Mouse (Mus musculus): ENCODE measurements around the gene Gm20517. TPM values are rescaled to one million over a fixed set of nuclear protein-coding genes. Genes with fewer than 3 reads are reported as not detected.

Gm20517 gene
- total RNA-seq (2014; rRNA removed), result 1.2 and 1.9 TPM in 2 replicates
- polyA plus RNA-seq (2012; rRNA removed), result 0.14 and 0.31 TPM in 2 replicates

DNA sequence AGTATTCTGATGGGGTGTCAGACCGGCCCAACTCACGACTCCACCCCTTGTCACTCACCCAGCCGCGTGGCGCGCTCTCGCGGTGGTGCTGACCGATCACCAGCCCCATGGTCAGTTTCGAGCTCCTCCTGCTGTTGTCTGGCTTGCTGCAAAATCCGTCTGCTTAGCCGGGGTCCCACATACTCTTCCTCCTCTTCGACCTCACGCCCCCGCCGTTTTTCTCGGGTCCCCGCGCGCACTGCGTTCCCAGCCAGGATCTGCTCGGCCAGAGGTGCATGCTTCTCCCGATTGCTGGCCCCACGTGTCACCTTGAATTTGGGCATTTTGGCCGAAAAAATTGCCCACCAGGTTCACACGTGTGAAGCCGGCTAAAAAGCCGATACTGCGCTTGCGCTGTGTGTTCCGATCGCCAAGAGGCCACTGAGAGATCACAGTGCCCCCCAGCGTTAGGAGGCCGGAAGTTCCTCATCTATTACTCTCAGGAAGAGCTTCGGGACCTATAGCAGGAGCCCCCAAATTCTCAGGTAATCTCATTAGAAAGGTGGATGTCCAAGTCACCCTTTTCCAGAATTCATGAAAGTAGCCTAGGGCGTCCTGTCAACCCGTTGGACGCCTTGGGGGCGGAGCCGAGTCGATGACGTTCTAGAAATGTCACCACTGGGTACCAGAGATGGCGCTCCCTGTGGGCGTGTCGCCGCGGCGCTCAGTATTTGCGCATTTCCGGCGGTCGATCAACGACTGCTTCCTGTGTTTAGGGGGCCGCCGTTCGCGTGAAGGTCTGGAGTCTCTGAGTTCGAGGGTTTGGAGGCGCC lies at the start of gene Gm20517, which contains the start of the genes Bysl and Med20:
Gm20517 (plus strand) TSS at position 741 of the 812 bp plus-strand sequence.
Bysl (minus strand) TSS at position 644 of the 812 bp plus-strand sequence.
Med20 (plus strand) TSS at position 734 of the 812 bp plus-strand sequence.
- under 1% methylated on average over 59 of the region's 59 CpGs for WGBS
- H3K4me3 ChIP-seq (ENCODE audit: insufficient read depth, low read depth, low read length), result peak within 1 kb of the TSS; percentile 66
- peak within 1 kb of the TSS; percentile 85 for H3K9ac ChIP-seq (ENCODE audit: low read depth, low read length)
- peak; percentile 85 for DNase-seq (ENCODE audit: extremely low read depth, low read depth, low spot score)
- peaks cover 11% of the 10 kb centered on the region for H3K4me1 ChIP-seq (ENCODE audit: control insufficient read depth, insufficient read depth, low read length)
- H3K27me3 ChIP-seq (ENCODE audit: control insufficient read depth, insufficient read depth, low read length), result no peaks in the 10 kb centered on the region
- peak; percentile 87 for TF ChIP-seq CTCF (IDR thresholded peaks at IDR 0.05; ENCODE audit: low read depth, low read length)
- peak; percentile 66; the same call in 1 of the 2 replicates for TF ChIP-seq POLR2A (IDR thresholded peaks at IDR 0.05; ENCODE audit: extremely low read depth, insufficient read depth, low read length)
- peaks cover 40% of the 10 kb centered on the region for H3K79me2 ChIP-seq (ENCODE audit: control insufficient read depth, insufficient read depth, low read length)
- peak within 1 kb of the TSS; percentile 83 for H3K27ac ChIP-seq (replicated peaks; ENCODE audit: insufficient read depth, low read depth, low read length)
- H3K36me3 ChIP-seq (ENCODE audit: control insufficient read depth, insufficient read depth, low read length), result peaks cover 6% of the 10 kb centered on the region

DNA sequence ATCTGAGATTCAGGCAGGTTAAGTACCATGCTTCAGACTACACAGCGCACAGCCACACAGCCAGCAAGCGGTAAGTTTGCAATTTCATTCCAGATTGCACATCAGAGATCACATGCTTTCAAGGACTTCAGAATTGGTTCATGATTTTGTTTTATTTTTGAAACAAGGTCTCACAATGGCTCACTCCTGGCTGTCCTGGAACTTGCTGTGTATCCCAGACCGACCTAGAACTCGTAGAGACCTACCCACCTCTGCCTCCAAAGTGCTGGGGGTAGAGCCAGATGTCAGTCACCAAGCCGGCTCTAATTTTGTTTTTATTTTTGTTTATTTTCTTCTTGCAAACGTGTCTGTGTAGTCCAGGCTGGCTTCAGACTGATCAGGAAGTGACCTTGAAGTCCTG lies 48.5 kb upstream of the Gm20517 start:
- H3K9ac ChIP-seq (ENCODE audit: low read depth, low read length), result no peak overlapping the region
- no peak for DNase-seq (ENCODE audit: extremely low read depth, low read depth, low spot score)
- H3K4me1 ChIP-seq (ENCODE audit: control insufficient read depth, insufficient read depth, low read length), result no peaks in the 10 kb centered on the region

DNA sequence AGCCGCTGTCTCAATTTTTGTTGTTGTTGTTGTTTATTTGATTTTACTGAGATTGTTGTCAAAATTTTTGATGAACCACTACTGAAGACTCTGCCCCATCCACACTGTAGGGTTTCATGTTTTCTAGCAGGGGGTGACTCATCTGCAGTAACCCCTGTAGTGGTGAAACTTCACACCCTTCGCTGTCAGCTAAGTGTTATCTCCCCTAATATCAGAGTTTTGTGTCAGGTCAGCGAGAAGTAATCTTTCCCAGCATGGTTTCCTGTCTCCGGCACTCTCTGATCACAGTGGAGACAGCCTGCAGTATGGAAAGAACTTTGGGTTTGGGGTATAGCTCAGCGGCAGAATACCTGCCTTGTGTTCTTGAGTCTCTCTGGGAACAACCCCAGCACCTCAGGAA lies 46.8 kb upstream of the Gm20517 start:
- Histone ChIP-seq H3K27me3 (ENCODE audit: control insufficient read depth, insufficient read depth, low read length) (no peaks in the 10 kb centered on the region), H3K9ac (ENCODE audit: low read depth, low read length) (no peak overlapping the region), H3K27ac (replicated peaks; ENCODE audit: insufficient read depth, low read depth, low read length) (no peak overlapping the region), H3K79me2 (ENCODE audit: control insufficient read depth, insufficient read depth, low read length) (no peaks in the 10 kb centered on the region), H3K4me1 (ENCODE audit: control insufficient read depth, insufficient read depth, low read length) (no peaks in the 10 kb centered on the region), H3K4me3 (ENCODE audit: insufficient read depth, low read depth, low read length) (no peak overlapping the region), H3K36me3 (ENCODE audit: control insufficient read depth, insufficient read depth, low read length) (no peaks in the 10 kb centered on the region)
- TF ChIP-seq POLR2A (IDR thresholded peaks at IDR 0.05; ENCODE audit: extremely low read depth, insufficient read depth, low read length), result no peak
- 77% methylated on average over 5 of the region's 5 CpGs for WGBS
- no peak for DNase-seq (ENCODE audit: extremely low read depth, low read depth, low spot score)

More for the DNA sequence above, 48.5 kb upstream of the Gm20517 start:
- Histone ChIP-seq H3K4me3 (ENCODE audit: insufficient read depth, low read depth, low read length) (no peak overlapping the region), H3K27ac (replicated peaks; ENCODE audit: insufficient read depth, low read depth, low read length) (no peak overlapping the region), H3K79me2 (ENCODE audit: control insufficient read depth, insufficient read depth, low read length) (no peaks in the 10 kb centered on the region), H3K27me3 (ENCODE audit: control insufficient read depth, insufficient read depth, low read length) (no peaks in the 10 kb centered on the region), H3K36me3 (ENCODE audit: control insufficient read depth, insufficient read depth, low read length) (no peaks in the 10 kb centered on the region)
- TF ChIP-seq CTCF (IDR thresholded peaks at IDR 0.05; ENCODE audit: low read depth, low read length), result no peak
- TF ChIP-seq POLR2A (IDR thresholded peaks at IDR 0.05; ENCODE audit: extremely low read depth, insufficient read depth, low read length), result no peak
- 60% methylated on average over 6 of the region's 6 CpGs for WGBS

DNA sequence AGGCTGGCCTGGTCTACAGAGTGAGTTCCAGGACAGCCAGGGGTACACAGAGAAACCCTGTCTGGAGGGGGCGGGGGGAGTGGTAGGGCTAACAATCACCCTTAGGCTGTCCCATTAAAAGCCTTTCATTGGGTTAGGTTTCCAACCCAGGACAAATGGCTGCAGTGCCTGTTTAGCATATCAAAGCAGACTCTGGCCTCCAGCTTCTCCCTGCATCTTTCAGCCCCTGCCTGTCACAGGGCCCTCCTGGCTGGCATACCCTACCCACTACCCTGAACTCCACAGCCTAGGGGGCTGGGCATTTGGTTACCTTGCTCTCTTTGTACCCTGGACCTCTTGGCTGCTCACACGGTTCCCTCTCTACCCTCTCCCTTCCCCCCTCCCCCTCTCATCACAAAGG lies 45.3 kb upstream of the Gm20517 start:
- no peak overlapping the region for H3K9ac ChIP-seq (ENCODE audit: low read depth, low read length)
- no peaks in the 10 kb centered on the region for H3K79me2 ChIP-seq (ENCODE audit: control insufficient read depth, insufficient read depth, low read length)

DNA sequence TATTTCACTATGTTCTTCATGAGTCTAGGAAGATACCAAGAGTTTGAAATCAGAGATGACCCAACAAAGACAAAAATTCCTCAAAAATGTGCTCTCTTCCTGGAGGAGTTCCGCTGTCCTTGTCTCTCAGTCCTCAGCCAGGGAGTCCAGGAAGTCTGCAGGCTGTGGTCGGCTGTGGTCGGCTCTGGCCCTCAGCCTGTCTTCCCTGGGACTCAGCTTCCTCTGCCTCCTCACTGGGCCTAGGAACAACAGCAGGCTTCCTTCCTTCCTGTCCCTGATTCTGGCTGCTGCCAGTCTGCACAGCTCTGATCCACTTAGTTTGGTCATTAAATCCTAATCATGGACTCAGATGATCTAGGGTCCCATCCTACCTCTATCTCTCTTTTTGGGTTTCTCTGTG lies 44.1 kb upstream of the Gm20517 start:
- Histone ChIP-seq H3K36me3 (ENCODE audit: control insufficient read depth, insufficient read depth, low read length) (no peaks in the 10 kb centered on the region), H3K27me3 (ENCODE audit: control insufficient read depth, insufficient read depth, low read length) (no peaks in the 10 kb centered on the region), H3K4me1 (ENCODE audit: control insufficient read depth, insufficient read depth, low read length) (no peaks in the 10 kb centered on the region), H3K79me2 (ENCODE audit: control insufficient read depth, insufficient read depth, low read length) (no peaks in the 10 kb centered on the region), H3K27ac (replicated peaks; ENCODE audit: insufficient read depth, low read depth, low read length) (peak overlapping the region; percentile 47), H3K9ac (ENCODE audit: low read depth, low read length) (no peak overlapping the region), H3K4me3 (ENCODE audit: insufficient read depth, low read depth, low read length) (no peak overlapping the region)
- 77% methylated on average over 3 of the region's 3 CpGs for WGBS
- DNase-seq (ENCODE audit: extremely low read depth, low read depth, low spot score), result no peak
- TF ChIP-seq POLR2A (IDR thresholded peaks at IDR 0.05; ENCODE audit: extremely low read depth, insufficient read depth, low read length), result no peak

More for the DNA sequence above, 45.3 kb upstream of the Gm20517 start:
- Histone ChIP-seq H3K27ac (replicated peaks; ENCODE audit: insufficient read depth, low read depth, low read length) (no peak overlapping the region), H3K4me3 (ENCODE audit: insufficient read depth, low read depth, low read length) (no peak overlapping the region), H3K4me1 (ENCODE audit: control insufficient read depth, insufficient read depth, low read length) (no peaks in the 10 kb centered on the region), H3K27me3 (ENCODE audit: control insufficient read depth, insufficient read depth, low read length) (no peaks in the 10 kb centered on the region), H3K36me3 (ENCODE audit: control insufficient read depth, insufficient read depth, low read length) (no peaks in the 10 kb centered on the region)
- TF ChIP-seq POLR2A (IDR thresholded peaks at IDR 0.05; ENCODE audit: extremely low read depth, insufficient read depth, low read length), result no peak
- TF ChIP-seq CTCF (IDR thresholded peaks at IDR 0.05; ENCODE audit: low read depth, low read length), result no peak
- WGBS, result 60% methylated on average over 2 of the region's 2 CpGs
- DNase-seq (ENCODE audit: extremely low read depth, low read depth, low spot score), result no peak

DNA sequence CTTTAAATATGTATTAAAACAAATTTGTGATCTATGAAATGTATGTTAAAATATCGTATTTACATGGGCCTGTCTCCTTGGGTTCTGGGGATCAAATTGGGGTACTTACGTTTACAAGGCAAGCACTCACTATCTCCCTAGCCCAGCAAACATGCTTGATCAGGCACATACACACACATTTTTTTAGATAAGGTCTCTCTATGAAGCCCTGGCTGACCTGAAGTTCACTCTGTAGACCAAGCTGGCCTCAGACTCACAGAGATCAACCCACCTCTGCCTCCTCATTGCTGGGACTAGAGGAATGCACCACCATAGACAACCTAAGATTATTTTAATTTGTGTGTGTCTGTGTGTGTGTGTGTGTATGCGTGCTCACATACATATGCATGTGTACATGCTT lies 43.0 kb upstream of the Gm20517 start:
- no peak for DNase-seq (ENCODE audit: extremely low read depth, low read depth, low spot score)
- H3K4me1 ChIP-seq (ENCODE audit: control insufficient read depth, insufficient read depth, low read length), result no peaks in the 10 kb centered on the region
- H3K27ac ChIP-seq (replicated peaks; ENCODE audit: insufficient read depth, low read depth, low read length), result no peak overlapping the region
- no peaks in the 10 kb centered on the region for H3K27me3 ChIP-seq (ENCODE audit: control insufficient read depth, insufficient read depth, low read length)
- no peaks in the 10 kb centered on the region for H3K79me2 ChIP-seq (ENCODE audit: control insufficient read depth, insufficient read depth, low read length)
- H3K36me3 ChIP-seq (ENCODE audit: control insufficient read depth, insufficient read depth, low read length), result no peaks in the 10 kb centered on the region
- no peak overlapping the region for H3K9ac ChIP-seq (ENCODE audit: low read depth, low read length)
- no peak overlapping the region for H3K4me3 ChIP-seq (ENCODE audit: insufficient read depth, low read depth, low read length)
- whole genome bisulfite sequencing, result 95% methylated on average over 3 of the region's 3 CpGs
- TF ChIP-seq POLR2A (IDR thresholded peaks at IDR 0.05; ENCODE audit: extremely low read depth, insufficient read depth, low read length) (no peak), CTCF (IDR thresholded peaks at IDR 0.05; ENCODE audit: low read depth, low read length) (no peak)

Measured in liver, adult 2 months (tissue).